Mouse (Mus musculus): ENCODE measurements around the gene Insc.

DNA sequence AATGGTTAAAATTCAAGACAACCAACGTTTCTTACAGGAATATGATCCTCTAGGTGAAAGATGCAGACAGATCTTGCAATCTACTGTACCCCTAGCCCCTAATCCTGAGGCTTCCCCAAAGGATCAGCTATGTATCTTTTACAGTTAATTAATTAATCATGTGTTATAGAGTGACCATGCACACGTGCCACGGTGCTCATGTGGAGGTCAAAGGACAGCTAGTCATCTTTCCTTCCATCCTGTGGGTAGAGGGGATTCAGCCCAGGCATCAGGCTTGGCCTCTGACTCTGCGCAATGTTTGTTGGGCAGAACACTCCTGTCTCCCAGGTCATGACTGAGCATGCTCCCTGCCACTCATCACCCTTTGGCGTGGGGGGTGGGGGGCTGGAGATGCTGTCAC lies 74.4 kb downstream of the Insc start:
- TF ChIP-seq POLR2A (IDR thresholded peaks at IDR 0.05; ENCODE audit: borderline replicate concordance, low read depth, low read length): no peak
- TF ChIP-seq CTCF (IDR thresholded peaks at IDR 0.05; ENCODE audit: low read depth, low read length): no peak
